Mouse (Mus musculus): ENCODE measurements around the gene Chchd6. TPM values are rescaled to one million over a fixed set of nuclear protein-coding genes. Genes with fewer than 3 reads are reported as not detected.
A peak's percentile ranks its signal among the peaks of the same experiment; 100 is the strongest.

The Chchd6 gene
- polyA plus RNA-seq, 1 experiment from 2014 or later: 55.9 TPM

DNA sequence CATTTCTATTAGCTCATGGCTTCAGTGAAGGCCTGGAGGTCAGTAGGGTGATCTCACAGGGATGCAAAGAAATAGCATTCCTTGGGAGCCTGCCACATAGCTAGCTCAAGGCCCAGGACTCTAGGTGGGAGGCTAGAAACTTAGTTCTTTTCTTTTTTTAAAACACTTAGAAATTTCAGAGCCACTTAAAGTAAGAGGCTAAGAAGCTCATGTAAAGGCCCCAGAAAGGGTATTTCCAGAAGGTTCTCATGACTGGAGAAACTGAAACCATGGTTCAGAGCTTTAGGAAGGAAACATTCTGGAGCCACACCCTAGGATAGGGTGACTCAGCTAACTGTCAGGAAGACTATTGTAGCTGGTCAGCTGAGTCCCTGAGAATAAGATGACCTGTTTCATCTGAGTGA is 182.0 kb downstream of the Chchd6 start:
- Histone ChIP-seq H3K4me1 (replicated peaks; ENCODE audit: control insufficient read depth, insufficient read depth, low read length) (peaks cover 22% of the 10 kb centered on the region), H3K4me2 (ENCODE audit: low read depth, low read length) (no peak overlapping the region), H3K9me3 (ENCODE audit: control insufficient read depth, low read length) (no peaks in the 10 kb centered on the region), H3K4me3 (ENCODE audit: low read length) (no peak overlapping the region), H3K36me3 (ENCODE audit: control insufficient read depth, insufficient read depth, low read length) (no peaks in the 10 kb centered on the region), H3K27ac (ENCODE audit: low read length) (peak overlapping the region; percentile 77), H3K9ac (ENCODE audit: low read length) (no peak overlapping the region), H3K27me3 (ENCODE audit: control insufficient read depth, insufficient read depth, low read depth, low read length) (no peaks in the 10 kb centered on the region)
- ATAC-seq (ENCODE audit: low read depth): peak; percentile 64

GRCm38 (mm10) chr6:89412562-89412961 is 182.9 kb downstream of the Chchd6 start:
- peaks cover 22% of the 10 kb centered on the region for H3K4me1 ChIP-seq (replicated peaks; ENCODE audit: control insufficient read depth, insufficient read depth, low read length)
- no peak overlapping the region for H3K9ac ChIP-seq (ENCODE audit: low read length)
- H3K4me3 ChIP-seq (ENCODE audit: low read length): no peak overlapping the region
- H3K36me3 ChIP-seq (ENCODE audit: control insufficient read depth, insufficient read depth, low read length): no peaks in the 10 kb centered on the region
- 49% methylated on average over 1 of the region's 1 CpGs for WGBS
- peak overlapping the region; percentile 77 for H3K27ac ChIP-seq (ENCODE audit: low read length)
- no peak overlapping the region for H3K4me2 ChIP-seq (ENCODE audit: low read depth, low read length)
- no peaks in the 10 kb centered on the region for H3K27me3 ChIP-seq (ENCODE audit: control insufficient read depth, insufficient read depth, low read depth, low read length)
- H3K9me3 ChIP-seq (ENCODE audit: control insufficient read depth, low read length): no peaks in the 10 kb centered on the region
- ATAC-seq (ENCODE audit: low read depth): no peak

DNA sequence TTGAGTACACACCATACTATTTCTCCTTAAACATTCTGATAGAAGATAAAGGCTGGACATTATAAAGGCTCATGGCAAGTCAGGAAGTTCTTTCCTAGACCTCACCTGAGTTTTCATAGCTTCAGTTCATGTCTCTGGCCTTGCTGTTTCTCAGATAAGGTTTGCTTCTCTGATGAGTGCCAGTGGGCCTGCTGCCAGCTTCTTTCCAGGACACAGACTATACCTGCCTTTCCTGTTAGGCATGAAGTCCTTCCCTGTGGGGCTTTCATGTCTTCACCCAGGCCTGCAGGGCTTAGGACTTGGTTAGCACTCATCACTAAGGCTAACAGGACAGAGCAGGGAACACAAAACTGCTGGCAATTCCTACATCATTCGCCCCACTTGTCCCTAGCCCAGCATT is 186.4 kb downstream of the Chchd6 start:
- Histone ChIP-seq H3K27ac (ENCODE audit: low read length) (no peak overlapping the region), H3K9ac (ENCODE audit: low read length) (no peak overlapping the region), H3K4me2 (ENCODE audit: low read depth, low read length) (no peak overlapping the region), H3K4me3 (ENCODE audit: low read length) (no peak overlapping the region), H3K27me3 (ENCODE audit: control insufficient read depth, insufficient read depth, low read depth, low read length) (no peaks in the 10 kb centered on the region), H3K9me3 (ENCODE audit: control insufficient read depth, low read length) (no peaks in the 10 kb centered on the region), H3K4me1 (replicated peaks; ENCODE audit: control insufficient read depth, insufficient read depth, low read length) (peaks cover 18% of the 10 kb centered on the region), H3K36me3 (ENCODE audit: control insufficient read depth, insufficient read depth, low read length) (no peaks in the 10 kb centered on the region)
- 64% methylated on average over 1 of the region's 1 CpGs for WGBS
- ATAC-seq (ENCODE audit: low read depth): no peak

GRCm38 (mm10) chr6:89408259-89408658 is 187.2 kb downstream of the Chchd6 start:
- H3K4me2 ChIP-seq (ENCODE audit: low read depth, low read length): no peak overlapping the region
- no peak for ATAC-seq (ENCODE audit: low read depth)
- no peak overlapping the region for H3K4me3 ChIP-seq (ENCODE audit: low read length)
- H3K27me3 ChIP-seq (ENCODE audit: control insufficient read depth, insufficient read depth, low read depth, low read length): no peaks in the 10 kb centered on the region
- H3K9ac ChIP-seq (ENCODE audit: low read length): no peak overlapping the region
- H3K4me1 ChIP-seq (replicated peaks; ENCODE audit: control insufficient read depth, insufficient read depth, low read length): peaks cover 14% of the 10 kb centered on the region
- 53% methylated on average over 5 of the region's 5 CpGs for WGBS
- H3K27ac ChIP-seq (ENCODE audit: low read length): no peak overlapping the region
- H3K9me3 ChIP-seq (ENCODE audit: control insufficient read depth, low read length): no peaks in the 10 kb centered on the region
- no peaks in the 10 kb centered on the region for H3K36me3 ChIP-seq (ENCODE audit: control insufficient read depth, insufficient read depth, low read length)

DNA sequence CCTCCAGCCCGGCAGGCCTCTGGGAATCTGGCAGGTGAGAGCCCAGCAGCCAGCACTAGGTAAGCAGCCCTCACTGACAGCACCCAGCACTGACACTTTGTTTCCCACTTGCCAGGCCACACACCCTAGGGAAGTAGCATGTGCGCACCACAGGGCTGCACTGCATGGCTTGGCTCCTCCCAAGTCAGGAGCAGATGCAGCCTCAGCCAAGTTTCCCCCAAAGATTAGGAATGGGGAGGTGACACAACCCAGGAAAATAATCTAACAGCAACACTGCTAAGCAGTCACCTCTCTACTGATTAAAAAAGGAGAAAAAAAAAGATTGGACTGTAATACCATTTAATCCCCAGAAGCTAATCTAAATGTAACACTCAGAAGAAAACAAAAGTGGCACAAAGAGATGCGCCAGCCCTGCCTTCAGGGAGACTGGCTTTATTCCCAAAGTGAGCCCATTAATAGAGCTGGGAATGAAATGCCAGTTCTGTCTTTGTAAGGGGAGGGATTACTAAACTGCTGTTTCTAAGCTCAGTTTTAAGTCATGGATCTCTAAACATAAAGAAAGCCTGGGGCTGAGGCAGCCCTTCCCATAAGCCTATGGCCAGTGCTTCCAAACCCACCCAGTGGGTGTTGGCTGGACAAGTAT is 188.1 kb downstream of the Chchd6 start:
- ATAC-seq (ENCODE audit: low read depth): 0 out of 2 replicates have a peak, but pooled peaks have one; percentile 21
- H3K36me3 ChIP-seq (ENCODE audit: control insufficient read depth, insufficient read depth, low read length): no peaks in the 10 kb centered on the region
- 66% methylated on average over 3 of the region's 3 CpGs for WGBS
- H3K4me3 ChIP-seq (ENCODE audit: low read length): no peak overlapping the region
- no peak overlapping the region for H3K4me2 ChIP-seq (ENCODE audit: low read depth, low read length)
- no peak overlapping the region for H3K27ac ChIP-seq (ENCODE audit: low read length)
- H3K9ac ChIP-seq (ENCODE audit: low read length): no peak overlapping the region
- H3K27me3 ChIP-seq (ENCODE audit: control insufficient read depth, insufficient read depth, low read depth, low read length): no peaks in the 10 kb centered on the region
- no peaks in the 10 kb centered on the region for H3K9me3 ChIP-seq (ENCODE audit: control insufficient read depth, low read length)
- peaks cover 8% of the 10 kb centered on the region for H3K4me1 ChIP-seq (replicated peaks; ENCODE audit: control insufficient read depth, insufficient read depth, low read length)

- peaks cover 8% of the 10 kb centered on the region for H3K4me1 ChIP-seq (replicated peaks; ENCODE audit: control insufficient read depth, insufficient read depth, low read length)
- no peak overlapping the region for H3K27ac ChIP-seq (ENCODE audit: low read length)
- no peak overlapping the region for H3K9ac ChIP-seq (ENCODE audit: low read length)
- H3K4me2 ChIP-seq (ENCODE audit: low read depth, low read length): no peak overlapping the region
- H3K36me3 ChIP-seq (ENCODE audit: control insufficient read depth, insufficient read depth, low read length): no peaks in the 10 kb centered on the region
- H3K27me3 ChIP-seq (ENCODE audit: control insufficient read depth, insufficient read depth, low read depth, low read length): no peaks in the 10 kb centered on the region
- WGBS: 85% methylated on average over 2 of the region's 2 CpGs
- no peaks in the 10 kb centered on the region for H3K9me3 ChIP-seq (ENCODE audit: control insufficient read depth, low read length)
- no peak overlapping the region for H3K4me3 ChIP-seq (ENCODE audit: low read length)
- no peak for ATAC-seq (ENCODE audit: low read depth)
Measured at GRCm38 (mm10) chr6:89404964-89405363, 190.5 kb downstream of the Chchd6 start.

DNA sequence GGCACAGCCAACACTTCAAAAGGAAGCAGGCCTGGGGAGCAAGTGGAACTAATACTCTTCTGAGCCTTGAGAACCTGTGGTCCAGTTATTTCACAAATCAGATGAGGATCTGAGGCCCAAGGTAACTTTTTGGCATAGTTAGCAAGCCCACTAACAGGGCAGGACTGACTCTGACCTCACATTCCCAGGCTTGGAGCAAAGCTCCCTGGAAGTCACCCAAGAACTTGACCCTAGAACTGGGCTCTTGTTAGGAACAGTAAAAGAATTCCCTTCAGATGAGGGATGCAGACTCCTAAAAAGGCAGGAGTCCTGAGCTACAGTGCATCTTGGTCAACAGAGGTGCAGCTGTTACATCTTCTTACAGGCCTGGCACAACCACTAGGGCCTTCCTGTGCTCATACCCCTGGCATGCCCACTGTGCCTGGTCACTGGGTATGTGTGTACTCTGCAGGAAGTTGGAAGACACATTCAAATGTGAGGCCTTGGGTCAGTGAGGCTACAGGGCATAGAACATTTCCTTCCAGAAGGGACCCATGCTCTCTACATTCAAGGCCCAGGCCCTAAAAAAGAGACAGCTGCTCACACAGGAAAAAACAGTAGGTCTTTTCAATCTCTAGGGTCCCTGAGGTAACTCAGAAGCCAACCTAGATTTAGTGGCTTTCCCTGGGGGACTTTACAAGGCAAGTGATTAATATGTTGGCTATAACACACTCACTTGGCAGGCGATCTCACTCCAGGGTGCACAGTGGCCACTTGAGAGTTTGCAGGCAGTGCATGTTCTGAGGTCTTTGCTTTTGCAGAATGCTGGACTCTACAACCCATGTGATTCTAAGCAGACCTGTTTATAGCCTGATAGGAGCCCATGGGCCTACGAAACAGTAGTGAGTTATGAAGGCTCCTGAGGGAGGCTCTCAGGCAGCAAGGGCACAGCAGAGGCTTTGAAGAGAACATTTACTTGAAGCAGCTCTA is 191.9 kb downstream of the Chchd6 start:
- no peak overlapping the region for H3K27ac ChIP-seq (ENCODE audit: low read length)
- H3K4me2 ChIP-seq (ENCODE audit: low read depth, low read length): no peak overlapping the region
- no peaks in the 10 kb centered on the region for H3K36me3 ChIP-seq (ENCODE audit: control insufficient read depth, insufficient read depth, low read length)
- H3K27me3 ChIP-seq (ENCODE audit: control insufficient read depth, insufficient read depth, low read depth, low read length): no peaks in the 10 kb centered on the region
- H3K4me1 ChIP-seq (replicated peaks; ENCODE audit: control insufficient read depth, insufficient read depth, low read length): no peaks in the 10 kb centered on the region
- ATAC-seq (ENCODE audit: low read depth): no peak
- H3K9me3 ChIP-seq (ENCODE audit: control insufficient read depth, low read length): no peaks in the 10 kb centered on the region
- no peak overlapping the region for H3K9ac ChIP-seq (ENCODE audit: low read length)
- 60% methylated on average over 2 of the region's 2 CpGs for WGBS
- no peak overlapping the region for H3K4me3 ChIP-seq (ENCODE audit: low read length)

GRCm38 (mm10) chr6:89402406-89402805 is 193.0 kb downstream of the Chchd6 start:
- no peak for ATAC-seq (ENCODE audit: low read depth)
- Histone ChIP-seq H3K27me3 (ENCODE audit: control insufficient read depth, insufficient read depth, low read depth, low read length) (no peaks in the 10 kb centered on the region), H3K4me1 (replicated peaks; ENCODE audit: control insufficient read depth, insufficient read depth, low read length) (no peaks in the 10 kb centered on the region), H3K9me3 (ENCODE audit: control insufficient read depth, low read length) (no peaks in the 10 kb centered on the region), H3K4me3 (ENCODE audit: low read length) (no peak overlapping the region), H3K4me2 (ENCODE audit: low read depth, low read length) (no peak overlapping the region), H3K36me3 (ENCODE audit: control insufficient read depth, insufficient read depth, low read length) (no peaks in the 10 kb centered on the region), H3K9ac (ENCODE audit: low read length) (no peak overlapping the region), H3K27ac (ENCODE audit: low read length) (no peak overlapping the region)
- 97% methylated on average over 2 of the region's 2 CpGs for WGBS

DNA sequence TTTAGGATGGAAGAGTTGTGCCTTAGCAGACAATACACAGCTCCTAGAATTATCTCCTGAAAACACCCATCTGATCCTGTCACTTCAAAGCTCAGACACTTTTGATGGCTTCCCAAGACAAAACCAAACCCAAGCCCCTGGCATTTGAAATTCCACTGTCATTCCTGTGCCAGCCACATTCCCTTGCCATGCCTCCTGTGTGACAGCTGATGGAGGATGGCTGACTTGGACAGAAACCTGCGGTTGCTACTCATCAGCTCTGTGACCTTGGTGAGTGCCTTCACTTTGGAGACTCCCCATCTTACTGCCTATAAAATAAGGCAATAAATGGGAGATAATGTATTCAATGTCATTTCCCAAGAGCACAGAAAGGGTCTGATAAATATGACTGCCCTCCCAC is 195.9 kb downstream of the Chchd6 start:
- Histone ChIP-seq H3K27me3 (ENCODE audit: control insufficient read depth, insufficient read depth, low read depth, low read length) (no peaks in the 10 kb centered on the region), H3K9ac (ENCODE audit: low read length) (no peak overlapping the region), H3K9me3 (ENCODE audit: control insufficient read depth, low read length) (no peaks in the 10 kb centered on the region), H3K4me3 (ENCODE audit: low read length) (no peak overlapping the region), H3K4me1 (replicated peaks; ENCODE audit: control insufficient read depth, insufficient read depth, low read length) (no peaks in the 10 kb centered on the region), H3K27ac (ENCODE audit: low read length) (no peak overlapping the region), H3K4me2 (ENCODE audit: low read depth, low read length) (no peak overlapping the region), H3K36me3 (ENCODE audit: control insufficient read depth, insufficient read depth, low read length) (no peaks in the 10 kb centered on the region)
- ATAC-seq (ENCODE audit: low read depth): no peak
- 81% methylated on average over 1 of the region's 1 CpGs for WGBS
